Mouse (Mus musculus): ENCODE measurements at regions not wholly inside any gene's neighbourhood (a gene's known extent, or its start where the extent isn't known, plus 50 kb on each side); places are given as distances from the start of the nearest gene placed in this dataset.

DNA sequence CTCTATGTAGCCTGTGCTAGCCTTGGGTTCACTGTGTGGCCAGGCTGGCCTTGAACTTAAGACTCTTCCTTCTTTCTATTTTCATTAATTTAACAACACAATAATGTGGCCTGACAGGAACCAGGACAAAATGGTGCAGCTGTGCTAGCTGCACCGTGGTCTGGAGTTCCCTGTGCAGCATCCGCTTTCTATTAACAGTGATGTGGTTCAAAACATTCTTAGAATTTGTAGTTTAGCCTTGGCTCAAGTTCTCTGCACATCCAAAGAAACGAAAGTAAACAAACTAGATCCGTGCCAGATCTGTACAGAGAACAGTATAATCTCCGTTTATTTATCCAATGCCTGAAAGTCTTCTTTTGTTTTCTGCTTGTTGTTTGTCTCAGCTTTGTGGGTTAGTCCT lies 88.5 kb downstream of the Irx1 start:
- POLR2A ChIA-PET = no interaction called here
- CTCF ChIA-PET = no interaction called here

DNA sequence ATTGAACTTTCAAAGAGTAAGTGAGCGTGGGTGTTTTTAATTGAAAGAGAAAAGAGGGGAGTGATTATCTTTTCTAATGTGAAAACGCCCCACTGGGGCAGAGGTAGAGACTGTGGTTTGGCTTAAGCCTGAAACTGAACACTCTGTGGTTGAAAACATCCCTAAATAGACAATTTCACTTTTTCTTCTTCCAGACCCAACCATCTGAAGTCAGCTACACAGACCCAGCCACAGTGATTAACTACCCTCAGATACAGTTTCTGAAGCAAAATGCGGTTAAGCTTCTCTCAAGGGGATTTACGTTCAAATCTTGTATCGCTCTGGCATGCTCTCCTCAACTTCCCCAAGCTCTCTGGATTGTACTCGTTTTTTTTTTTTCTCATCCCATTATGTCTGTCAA lies 94.8 kb downstream of the Irx1 start:
- ChIA-PET POLR2A (no interaction called here), CTCF (no interaction called here)

DNA sequence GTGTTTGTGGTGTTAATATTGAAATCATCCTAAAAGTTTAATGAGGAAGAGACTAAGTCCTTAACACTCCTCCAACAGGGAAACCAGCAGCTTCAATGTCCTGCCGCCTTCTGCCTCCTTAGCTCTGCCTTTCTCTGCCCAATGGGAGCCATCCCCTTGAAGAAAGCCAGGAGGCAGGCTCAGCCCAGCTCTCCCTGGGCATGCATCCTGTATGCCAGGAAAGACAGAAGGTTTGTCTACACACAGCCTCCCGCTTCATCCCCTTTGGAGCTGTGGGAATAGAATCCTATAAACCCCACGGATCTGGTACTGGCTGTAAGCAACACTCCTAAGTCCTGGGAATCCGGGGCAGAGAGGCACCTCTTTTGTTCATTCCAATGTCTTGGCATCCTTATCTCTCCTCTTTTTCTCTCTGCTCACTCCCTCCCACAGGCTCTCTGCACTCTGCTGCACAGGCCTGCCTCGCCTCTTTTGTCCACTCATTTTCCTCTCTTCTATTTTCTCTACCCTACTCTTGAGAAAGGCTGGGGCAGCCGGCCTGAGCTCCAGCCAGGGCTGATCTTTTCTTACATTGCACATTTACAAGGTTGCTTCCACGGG lies 110.0 kb downstream of the Irx1 start:
- POLR2A ChIA-PET = no interaction called here
- CTCF ChIA-PET = interaction anchor here in 1 of 4 experiments (0.8 kb wide), 1 partner anchor 783 kb away, joined by 3 read pairs; no protein-coding TSS in a partner anchor

DNA sequence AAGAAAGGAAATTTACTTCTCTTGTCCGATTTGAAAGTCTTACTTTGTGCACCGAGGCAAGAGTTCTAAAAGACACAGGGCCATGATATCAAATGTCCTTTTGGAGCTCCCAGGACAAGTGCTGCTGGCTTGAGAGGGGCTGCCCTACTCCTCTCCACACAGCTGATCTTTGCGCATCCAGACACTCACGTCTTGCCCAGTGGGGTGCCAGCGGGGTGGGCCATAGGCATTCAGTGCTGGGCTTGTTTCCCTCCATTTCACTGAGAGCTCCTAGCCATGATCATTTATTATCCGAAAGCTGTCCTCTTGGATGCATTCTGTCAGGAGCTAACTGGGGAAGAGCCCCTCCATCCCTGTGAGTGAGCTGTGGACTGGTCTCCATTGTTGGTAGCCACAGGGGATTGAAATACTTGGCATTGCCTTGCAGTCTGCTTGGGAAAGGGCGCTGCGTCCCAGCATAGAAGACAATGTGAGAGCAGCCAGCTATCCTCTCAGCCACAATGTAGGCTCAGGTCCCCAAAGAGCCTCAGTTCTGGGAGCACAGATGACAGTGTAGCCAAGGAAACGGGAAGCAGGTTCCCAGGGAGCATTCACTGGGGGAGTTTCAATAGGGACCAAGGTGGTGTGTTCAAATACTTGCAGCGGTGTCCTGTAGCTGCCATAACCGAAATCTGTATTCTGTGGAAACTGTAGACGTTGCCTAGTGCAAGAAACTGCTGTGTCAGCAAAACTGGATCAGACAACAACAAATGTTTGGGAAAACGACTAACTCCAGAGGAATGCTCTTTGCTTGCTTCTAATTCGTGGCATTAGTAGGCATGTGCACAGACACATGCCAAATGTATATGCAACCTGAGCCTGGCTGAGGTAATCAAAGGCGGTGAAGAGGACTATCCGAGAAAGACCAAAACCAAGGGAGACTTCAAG lies 159.2 kb downstream of the Irx1 start:
- POLR2A ChIA-PET = interaction anchor here in 1 of 4 experiments (0.6 kb wide), 1 partner anchor 428 kb away, joined by 4 read pairs; no protein-coding TSS in a partner anchor
- CTCF ChIA-PET = no interaction called here

DNA sequence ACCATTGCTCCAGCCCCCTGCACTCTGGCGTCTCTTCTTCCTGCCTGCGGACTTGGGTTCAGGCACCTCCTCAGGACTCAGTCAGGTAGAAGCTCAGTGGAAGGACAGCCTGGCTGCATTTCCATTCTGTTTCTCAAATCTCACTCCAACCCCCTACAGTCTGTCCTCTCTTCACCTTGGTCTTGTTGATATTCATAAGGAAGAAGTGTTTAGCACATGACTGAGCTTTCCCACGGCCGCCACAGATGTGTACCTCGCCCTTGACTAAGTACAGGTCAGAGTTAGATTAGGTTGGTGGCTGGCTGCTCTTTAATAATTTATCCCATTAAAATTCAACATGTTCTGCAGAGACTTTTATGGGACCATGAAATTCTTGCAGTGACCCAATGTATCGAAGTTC lies 165.2 kb downstream of the Irx1 start:
- POLR2A ChIA-PET = interaction anchor here in 1 of 4 experiments (0.6 kb wide), 1 partner anchor 38 kb away, joined by 3 read pairs; no protein-coding TSS in a partner anchor
- CTCF ChIA-PET = no interaction called here

DNA sequence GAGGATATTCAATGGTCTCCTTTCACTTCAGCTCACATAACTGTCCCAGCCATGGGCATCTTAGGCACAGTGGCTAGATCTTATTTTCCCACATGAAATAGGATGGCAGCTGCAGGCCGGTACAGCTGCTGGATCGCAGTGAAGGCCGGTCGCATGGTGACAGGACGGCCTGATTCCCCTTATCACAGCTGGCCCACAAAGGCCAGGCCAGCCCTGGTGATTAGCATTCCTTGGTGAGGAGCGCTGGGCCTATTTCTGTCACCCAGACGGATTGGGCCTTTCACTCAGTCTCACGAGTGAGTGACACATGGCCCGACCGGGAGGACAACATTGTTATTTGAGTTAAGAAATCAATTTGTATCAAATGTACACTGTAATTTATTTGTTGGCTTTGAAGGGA lies 178.8 kb downstream of the Irx1 start:
- CTCF ChIA-PET = no interaction called here
- POLR2A ChIA-PET = no interaction called here

DNA sequence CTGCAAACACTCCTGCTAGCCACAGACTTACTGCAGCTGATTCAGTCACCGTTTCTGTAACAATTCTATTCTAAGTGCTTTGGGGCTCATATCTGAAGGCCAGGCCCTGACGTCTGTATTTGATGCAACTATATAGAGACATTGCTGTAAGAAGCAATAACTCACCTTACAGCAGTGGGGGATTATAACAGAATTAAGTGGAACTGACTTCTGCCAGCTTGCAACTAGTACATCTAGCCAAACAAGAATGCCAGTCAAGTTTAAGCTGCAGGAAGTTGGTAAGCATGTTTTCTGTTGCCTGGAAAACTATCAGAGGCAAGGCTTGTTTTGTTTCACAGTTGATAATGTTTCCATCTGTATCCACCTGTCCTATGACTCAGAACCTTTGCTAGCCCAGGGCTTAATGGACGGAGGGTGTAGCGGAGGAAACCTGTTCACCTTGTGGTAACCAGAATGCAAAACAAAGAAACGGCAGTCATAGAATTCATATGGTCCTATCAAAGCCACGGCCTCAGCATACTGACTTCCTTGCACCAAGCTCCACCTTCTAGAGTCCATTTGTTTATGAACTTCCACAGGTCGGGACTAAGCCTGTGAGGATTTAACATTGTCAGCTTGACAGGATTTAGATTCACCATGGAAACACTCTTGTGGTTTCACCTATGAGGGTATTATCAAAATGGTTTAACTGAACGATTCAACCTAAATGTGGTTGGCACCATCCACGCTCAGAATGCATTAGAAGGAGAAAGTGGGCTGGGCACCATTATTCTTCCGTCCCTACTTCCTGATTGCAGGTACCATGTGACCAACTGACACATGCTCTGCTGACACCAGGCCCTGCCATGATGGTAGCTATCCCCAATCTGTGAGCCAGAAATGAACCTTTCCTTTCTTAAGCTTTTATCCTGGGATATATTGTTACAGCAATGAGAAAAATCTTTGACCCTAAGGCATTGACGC lies 216.2 kb downstream of the Irx1 start:
- CTCF ChIA-PET = no interaction called here
- POLR2A ChIA-PET = no interaction called here

DNA sequence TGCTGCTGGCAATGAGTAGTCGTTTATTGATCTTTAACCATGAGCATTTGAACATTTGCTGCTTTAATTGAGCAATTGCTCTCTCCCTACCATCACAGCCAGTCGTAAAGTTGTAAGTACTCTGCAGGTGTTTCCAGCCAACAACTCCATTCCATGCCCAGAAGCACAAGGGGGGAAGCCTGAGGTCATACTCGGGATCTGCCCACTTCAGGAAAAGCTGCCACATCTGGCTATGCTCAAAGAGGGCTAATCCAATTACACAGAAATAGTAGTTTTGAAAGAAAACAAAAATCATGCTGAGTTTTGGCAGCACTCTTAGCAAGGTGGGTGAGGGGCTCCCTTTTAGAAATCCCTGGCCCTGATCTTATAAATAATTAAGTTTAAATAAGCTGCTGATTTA lies 217.0 kb downstream of the Irx1 start:
- CTCF ChIA-PET = no interaction called here
- POLR2A ChIA-PET = interaction anchor here in 1 of 4 experiments (0.6 kb wide), 1 partner anchor 360 kb away, joined by 3 read pairs; no protein-coding TSS in a partner anchor

DNA sequence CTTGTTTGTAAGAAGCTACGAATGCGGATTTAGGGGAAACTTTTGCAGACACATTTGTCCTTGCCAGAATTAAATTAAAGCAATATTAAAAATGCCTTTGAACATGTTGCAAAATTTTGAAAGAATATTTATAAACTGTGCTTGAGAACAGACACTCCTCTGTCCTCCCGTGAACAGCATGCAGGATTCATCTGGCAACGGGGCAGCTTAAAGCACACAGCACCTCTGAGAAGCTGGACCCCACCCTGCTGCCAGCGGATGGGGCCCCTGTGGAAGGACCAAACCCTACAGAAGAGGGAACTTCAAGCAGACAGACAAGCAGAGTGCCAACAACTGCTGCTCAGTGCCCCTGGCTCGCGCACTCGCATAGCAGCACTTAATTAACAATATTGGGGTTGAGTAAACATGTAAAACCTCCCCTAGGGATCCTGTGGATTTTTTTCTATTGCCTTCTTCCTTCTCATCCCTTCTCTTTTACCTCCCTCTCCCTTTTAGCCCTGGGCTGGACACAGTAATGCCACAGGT lies 226.6 kb downstream of the Irx1 start:
- CTCF ChIA-PET = interaction anchor here in 1 of 4 experiments (0.7 kb wide), 1 partner anchor 50 kb away, joined by 3 read pairs; no protein-coding TSS in a partner anchor
- POLR2A ChIA-PET = no interaction called here

DNA sequence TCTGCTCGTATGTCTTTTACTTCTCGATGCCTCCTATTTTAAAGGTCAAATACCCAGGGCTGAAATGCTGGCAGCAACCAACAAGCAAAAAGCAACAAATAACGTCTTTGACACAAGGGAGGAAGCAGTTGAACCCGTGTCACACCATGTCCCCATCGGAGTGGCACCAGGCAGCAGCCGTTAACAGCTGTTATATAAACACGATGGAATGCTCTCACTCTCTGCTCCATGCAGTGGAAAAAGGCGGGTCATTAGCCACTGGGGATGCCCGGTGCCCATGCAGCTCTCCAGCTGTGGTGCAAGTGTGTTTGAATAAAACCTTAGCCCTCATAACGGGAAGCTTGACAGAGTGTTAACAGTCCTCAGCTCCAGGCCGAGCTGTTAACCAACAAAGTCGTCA lies 229.3 kb downstream of the Irx1 start:
- CTCF ChIA-PET = no interaction called here
- POLR2A ChIA-PET = no interaction called here

DNA sequence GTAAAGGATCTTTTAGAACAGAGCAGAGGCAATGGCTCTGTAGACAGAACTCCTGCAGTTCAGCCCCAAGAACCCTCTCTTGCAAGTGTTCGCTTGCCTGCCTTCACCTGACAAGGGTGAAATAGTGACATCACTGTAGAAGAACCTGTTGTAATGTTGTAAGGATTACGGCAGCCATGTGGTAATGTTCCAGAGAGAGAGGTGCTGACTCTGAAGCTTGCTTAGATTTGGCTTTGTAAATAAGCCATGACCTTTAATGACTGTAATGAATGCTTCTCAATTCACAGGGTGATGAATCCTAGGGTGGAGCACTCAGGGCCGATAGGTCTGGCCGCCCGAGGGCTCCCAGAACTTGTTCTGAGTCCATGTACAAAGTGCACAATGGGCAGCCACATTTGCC lies 230.2 kb downstream of the Irx1 start:
- ChIA-PET POLR2A (no interaction called here), CTCF (no interaction called here)

DNA sequence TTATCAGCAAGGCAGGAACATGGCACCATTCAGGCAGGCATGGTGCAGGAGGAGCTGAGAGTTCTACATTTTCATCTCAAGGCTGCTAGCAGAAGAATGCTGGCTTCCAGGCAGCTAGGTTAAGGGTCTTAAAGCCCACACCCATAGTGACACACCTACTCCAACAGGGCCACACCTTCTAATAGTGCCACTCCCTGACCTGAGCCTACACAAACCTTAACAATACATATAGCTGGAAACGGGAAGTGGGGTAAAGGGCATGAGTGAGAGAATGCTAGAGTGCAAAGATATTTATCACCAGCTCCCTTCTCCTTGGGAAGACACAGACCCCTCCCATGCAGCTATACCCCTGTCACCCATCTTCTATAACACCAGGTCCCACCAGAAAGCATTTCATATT lies 230.6 kb downstream of the Irx1 start:
- CTCF ChIA-PET = no interaction called here
- POLR2A ChIA-PET = no interaction called here

DNA sequence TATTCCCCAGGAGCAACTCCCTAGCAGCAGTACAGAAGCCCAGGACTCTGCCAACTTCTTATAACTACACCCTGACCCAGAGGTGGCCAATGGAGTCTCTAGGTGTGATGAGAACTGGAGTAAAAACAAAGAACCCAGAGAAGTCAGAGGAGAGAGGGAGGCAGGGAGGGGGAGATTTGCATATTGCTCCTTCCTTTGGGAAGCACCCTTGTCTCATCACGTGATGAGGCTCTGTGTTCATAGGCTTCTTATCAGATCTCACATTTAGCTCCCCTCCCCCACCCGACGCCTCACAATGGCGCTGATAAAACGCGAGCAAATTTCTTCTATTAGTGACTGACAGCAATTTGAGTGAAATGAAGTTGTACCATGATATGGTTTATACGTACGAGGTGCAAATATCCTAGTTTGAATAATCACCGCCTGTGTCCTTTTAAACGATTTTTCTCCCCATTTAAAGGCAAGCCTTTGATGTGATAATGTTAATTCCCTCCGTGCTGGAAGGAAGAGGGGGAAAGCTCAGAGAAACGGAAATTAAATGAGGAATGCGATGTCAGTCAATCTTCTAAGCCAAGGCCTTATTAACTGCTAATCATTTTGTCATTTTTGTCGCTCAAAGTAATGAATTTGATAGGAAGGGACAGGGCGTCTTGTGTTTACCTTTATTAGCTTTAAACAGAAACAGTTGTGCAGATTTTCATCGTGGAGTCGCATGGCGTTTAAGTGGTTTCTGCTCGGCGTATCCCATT lies 273.3 kb downstream of the Irx1 start:
- ChIA-PET CTCF (interaction anchor here in 2 of 4 experiments (0.6 kb wide), 2 partner anchors 1668 to 1824 kb away, joined by 3 to 10 read pairs; no protein-coding TSS in a partner anchor), POLR2A (no interaction called here)

DNA sequence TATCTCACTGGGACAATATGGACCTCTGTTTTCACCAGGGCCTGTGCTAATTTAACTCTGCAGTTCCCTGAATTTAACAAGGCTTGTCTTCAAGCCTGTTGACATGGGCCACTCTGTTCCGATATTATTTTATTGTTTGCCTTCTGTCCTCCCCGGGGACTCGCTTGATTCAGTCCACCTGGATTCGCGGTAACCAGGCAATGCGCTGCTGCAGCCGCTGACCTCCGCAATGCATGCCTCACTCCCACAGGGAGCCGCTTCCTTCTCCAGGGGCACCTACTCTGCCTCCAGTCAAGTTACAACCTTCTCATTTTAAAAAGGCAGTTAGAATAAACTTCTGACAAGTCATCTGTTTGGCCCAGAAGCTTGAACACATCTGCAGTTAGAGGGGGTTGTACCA lies 274.3 kb downstream of the Irx1 start:
- ChIA-PET POLR2A (interaction anchor here in 1 of 4 experiments (0.6 kb wide), 1 partner anchor 176 kb away, joined by 3 read pairs; no protein-coding TSS in a partner anchor), CTCF (no interaction called here)

DNA sequence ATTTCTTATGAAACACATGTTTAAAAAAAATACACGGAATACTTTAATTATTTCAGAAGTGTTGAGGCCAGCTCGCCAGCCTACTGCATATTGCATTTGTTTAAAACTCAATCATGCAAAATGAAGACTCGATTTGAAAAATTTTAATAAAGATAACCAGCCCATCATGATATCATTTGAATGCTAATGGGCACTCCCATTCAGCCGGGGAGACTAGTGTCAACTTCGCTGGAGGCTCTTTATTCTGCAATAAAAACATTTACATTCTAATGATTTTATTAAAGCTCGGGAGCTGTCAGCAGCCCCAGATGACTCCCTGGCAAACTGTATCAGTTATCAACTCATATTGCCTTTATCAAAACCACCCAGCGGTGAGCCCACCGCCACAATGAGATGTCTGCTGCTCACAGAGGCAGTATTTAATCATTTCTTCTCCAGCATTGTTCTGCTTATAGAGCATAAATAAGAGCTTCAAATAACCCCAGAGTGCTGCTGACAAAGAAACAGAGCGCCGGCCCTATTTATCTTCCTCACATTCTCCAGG lies 287.4 kb downstream of the Irx1 start:
- ChIA-PET CTCF (interaction anchor here in 1 of 4 experiments (0.6 kb wide), 1 partner anchor 130 kb away, joined by 9 read pairs; no protein-coding TSS in a partner anchor), POLR2A (no interaction called here)

DNA sequence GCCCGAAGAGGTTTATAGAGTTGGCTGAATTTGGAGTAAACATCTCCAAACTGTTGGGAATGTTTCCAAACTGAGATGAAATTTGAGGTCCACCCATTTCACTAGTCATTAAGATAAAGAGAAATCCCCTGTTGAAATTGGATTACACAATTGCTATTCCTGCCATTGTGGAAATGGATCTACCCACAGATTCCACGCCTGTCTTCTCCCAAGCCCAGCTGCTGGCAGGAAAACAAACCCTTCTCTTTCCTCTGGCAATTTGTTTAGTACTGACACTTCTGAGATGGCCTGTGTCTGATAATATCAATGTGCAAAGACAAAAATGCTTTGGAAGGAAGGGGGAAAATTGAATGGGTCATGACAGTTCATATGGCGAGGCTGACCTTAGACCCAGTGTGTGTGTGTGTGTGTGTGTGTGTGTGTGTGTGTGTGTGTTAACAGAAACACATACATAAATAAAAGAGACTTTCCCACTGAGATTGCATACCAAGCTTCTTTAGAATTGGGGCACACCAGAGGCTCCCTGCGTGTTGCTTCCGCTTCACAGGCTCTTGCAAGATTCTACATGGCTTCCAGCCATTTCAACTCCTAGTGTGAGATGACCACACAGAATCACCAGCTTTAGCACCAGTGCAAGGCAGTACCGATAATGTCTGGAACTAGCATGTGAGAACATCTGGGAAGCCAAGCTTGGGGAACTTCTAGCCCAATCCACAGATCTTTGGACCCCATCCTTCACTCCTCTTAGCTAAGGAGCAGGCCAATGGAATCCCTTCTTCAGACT lies 293.4 kb downstream of the Irx1 start:
- CTCF ChIA-PET = no interaction called here

DNA sequence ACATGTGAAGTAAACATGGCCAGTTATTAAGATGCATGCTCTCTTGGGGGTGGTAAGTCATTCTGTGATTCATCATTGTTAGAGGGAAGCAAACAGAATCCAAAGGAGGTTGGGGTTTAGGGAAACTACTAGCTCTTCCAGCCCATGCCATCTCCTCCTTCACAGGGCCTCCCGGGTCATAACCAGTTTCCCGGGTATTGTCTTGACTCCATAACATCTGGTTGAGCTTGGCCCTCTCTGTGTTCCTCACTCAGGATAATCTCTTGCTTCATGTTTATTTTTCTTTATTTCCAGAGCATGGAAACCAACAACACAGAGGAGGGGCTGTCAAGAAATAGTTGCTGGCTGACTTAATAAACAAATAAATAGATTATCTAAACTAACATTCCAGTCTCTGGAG lies 295.3 kb downstream of the Irx1 start:
- CTCF ChIA-PET = interaction anchor here in 1 of 4 experiments (0.6 kb wide), 1 partner anchor 227 kb away, joined by 4 read pairs; no protein-coding TSS in a partner anchor
- POLR2A ChIA-PET = no interaction called here

More for the DNA sequence above, 293.4 kb downstream of the Irx1 start:
- POLR2A ChIA-PET = no interaction called here
